Mouse (Mus musculus) adrenal gland, adult 18-20 months (tissue): Measurements from ENCODE around the gene Slc25a43. TPM values are rescaled to one million over a fixed set of nuclear protein-coding genes. Genes with fewer than 3 reads are reported as not detected.
A peak's percentile ranks its signal among the peaks of the same experiment; 100 is the strongest.

Source experiments
- DNase-seq, 2 experiments: peaks; one replicate each; pipeline ENCODE4 v3.0.0; 2021 to 2022; ENCODE audit warnings: low spot score in 2 of 2
- total RNA-seq, 2 experiments: library from RNA; stranded (reverse); gene quantifications; 1 replicate in 1 of 2; 2 replicates in 1 of 2; pipeline ENCODE4 v1.2.3; 2021

Gene Slc25a43
- total RNA-seq, 2 experiments from 2014 or later, result 1.2 to 2.1 TPM

GRCm38 (mm10) chrX:36819575-36819974 is 76.1 kb downstream of the Slc25a43 start:
- no peak for DNase-seq

GRCm38 (mm10) chrX:36820201-36820600 is 76.7 kb downstream of the Slc25a43 start:
- peak; percentile 32 to 40 for DNase-seq

- DNase-seq, result no peak
Measured at GRCm38 (mm10) chrX:36823932-36824711, 80.7 kb downstream of the Slc25a43 start.

- no peak for DNase-seq
Measured at GRCm38 (mm10) chrX:36825032-36825431, 81.6 kb downstream of the Slc25a43 start.

Other genes with a start within 250 kb of the Slc25a43 start
- gene Pgrmc1, start 145.5 kb upstream of the Slc25a43 start, total RNA-seq, result 100 to 1,000 TPM; 295 to 585 TPM
- 1 to 10 TPM; 2.9 to 5.4 TPM for gene Akap17b, start 98.3 kb upstream of the Slc25a43 start, total RNA-seq
- gene Slc25a5, start 52.0 kb downstream of the Slc25a43 start, total RNA-seq, result 100 to 1,000 TPM; 441 to 551 TPM
- gene Ube2a, start 130.2 kb downstream of the Slc25a43 start, total RNA-seq, result 10 to 100 TPM; 57.3 to 74.1 TPM
- 10 to 100 TPM; 48.6 to 50.9 TPM for gene C330007P06Rik, start 130.5 kb downstream of the Slc25a43 start, total RNA-seq
- gene Nkrf, start 159.2 kb downstream of the Slc25a43 start, total RNA-seq, result 10 to 100 TPM; 11.8 to 13.4 TPM
- 10 to 100 TPM; 17.2 to 18.5 TPM for gene Sept6, start 248.1 kb downstream of the Slc25a43 start, total RNA-seq